Mouse (Mus musculus) ES-Bruce4 (cell line): Measurements from ENCODE around the gene Ppp1r27.

Source experiments
- CTCF ChIP-seq: IDR thresholded peaks from one replicate; pipeline ENCODE4 v1.8.1; 2011; ENCODE audit warnings: low read depth, low read length
- EP300 ChIP-seq: IDR thresholded peaks from 2 replicates; pipeline ENCODE4 v1.6.1; 2011; ENCODE audit warnings: low read depth, low read length; ENCODE audit not compliant: insufficient read depth

- TF ChIP-seq CTCF: no peak
- TF ChIP-seq EP300: no peak
Measured at GRCm38 (mm10) chr11:120578694-120579243, 27.8 kb upstream of the Ppp1r27 start.
